Mouse (Mus musculus): ENCODE measurements around the gene Pla2g10. TPM values are rescaled to one million over a fixed set of nuclear protein-coding genes. Genes with fewer than 3 reads are reported as not detected.
A peak's percentile ranks its signal among the peaks of the same experiment; 100 is the strongest.
"Not testable (repeated sequence)": the region's sequence is repeated elsewhere in the genome, so short reads cannot be mapped to it uniquely, and the experiment has no call there.

The Pla2g10 gene
- polyA plus RNA-seq, 1 experiment from 2014 or later: not detected

DNA sequence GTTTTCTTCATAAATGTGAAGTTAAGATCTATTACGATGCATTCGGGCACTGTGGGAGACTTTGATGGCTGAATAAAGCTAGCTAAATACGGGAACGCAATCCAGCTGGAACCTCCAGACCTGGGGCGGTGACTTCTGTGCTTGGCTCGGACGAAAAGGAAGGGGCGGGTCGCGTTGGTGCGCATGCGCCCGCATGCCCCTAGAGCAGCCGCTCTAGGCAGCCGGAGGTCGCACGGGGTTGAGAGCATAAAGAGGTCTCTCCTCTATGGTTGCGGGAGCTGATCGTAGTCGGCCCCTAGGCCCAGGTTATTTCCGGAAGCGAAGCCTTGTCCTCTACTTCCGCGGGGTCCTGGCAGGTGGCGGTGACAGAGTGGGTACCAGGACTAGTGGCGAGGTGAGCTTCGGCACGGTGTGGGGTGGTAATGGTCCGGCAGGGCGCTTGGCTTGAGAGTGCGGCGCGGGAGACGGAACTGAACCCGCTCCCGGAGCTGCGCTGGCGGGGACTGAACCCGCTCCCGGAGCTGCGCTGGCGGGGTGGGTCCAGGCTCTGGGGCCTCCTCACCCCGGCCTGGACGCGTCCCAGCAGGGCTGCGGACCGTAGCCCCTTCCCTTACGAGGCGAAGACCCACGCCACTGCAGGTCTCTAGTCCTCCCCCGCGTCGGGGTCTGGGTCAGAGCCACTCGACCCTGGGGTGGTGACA, 58.9 kb downstream of the Pla2g10 start, which contains the start of the genes Bfar and 3110001I22Rik:
Gene Bfar, plus strand, starts transcription at position 174 of the 701 bp plus-strand sequence.
Gene 3110001I22Rik, plus strand, starts transcription at position 245 of the 701 bp plus-strand sequence.
- WGBS (ENCODE audit: insufficient replicate concordance): under 1% methylated on average over 54 of the region's 54 CpGs
- no peaks in the 10 kb centered on the region for H3K9me3 ChIP-seq (replicated peaks)
- H3K27me3 ChIP-seq: no peaks in the 10 kb centered on the region
- H3K4me2 ChIP-seq: peak within 1 kb of the TSS; percentile 92
- peak within 1 kb of the TSS; percentile 88 for H3K9ac ChIP-seq
- peak within 1 kb of the TSS; percentile 89 for H3K27ac ChIP-seq (replicated peaks)
- ATAC-seq (ENCODE audit: insufficient read depth): peak; percentile 82
- H3K36me3 ChIP-seq (replicated peaks): peaks cover 7% of the 10 kb centered on the region
- H3K4me1 ChIP-seq (replicated peaks): peaks cover 45% of the 10 kb centered on the region
- H3K4me3 ChIP-seq (replicated peaks): peak within 1 kb of the TSS; percentile 94

DNA sequence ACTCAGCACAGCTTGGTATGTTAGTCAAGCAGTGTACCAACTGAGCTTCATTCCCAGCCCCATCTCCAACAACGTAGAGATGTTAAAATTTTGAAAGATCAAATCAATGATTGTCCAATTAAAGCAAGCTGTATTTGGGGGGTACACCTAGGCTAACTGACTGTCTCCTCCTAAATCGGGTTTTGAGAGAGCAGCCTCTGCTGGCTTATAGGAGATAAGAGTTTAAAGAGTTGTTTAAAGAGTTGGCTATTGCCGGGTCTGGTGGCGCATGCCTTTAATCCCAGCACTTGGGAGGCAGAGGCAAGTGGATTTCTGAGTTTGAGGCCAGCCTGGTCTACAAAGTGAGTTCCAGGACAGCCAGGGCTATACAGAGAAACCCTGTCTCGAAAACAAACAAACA, 59.9 kb downstream of the Pla2g10 start:
- Histone ChIP-seq H3K27ac (replicated peaks) (peak overlapping the region; percentile 89; the same call in 1 of the 2 replicates), H3K4me3 (replicated peaks) (peak overlapping the region; percentile 94), H3K4me2 (peak overlapping the region; percentile 92), H3K4me1 (replicated peaks) (peaks cover 47% of the 10 kb centered on the region)
- not testable (repeated sequence) for H3K36me3 ChIP-seq (replicated peaks); H3K9me3 ChIP-seq (replicated peaks); H3K9ac ChIP-seq; H3K27me3 ChIP-seq; ATAC-seq (ENCODE audit: insufficient read depth)
- WGBS (ENCODE audit: insufficient replicate concordance): 36% methylated on average over 5 of the region's 5 CpGs

DNA sequence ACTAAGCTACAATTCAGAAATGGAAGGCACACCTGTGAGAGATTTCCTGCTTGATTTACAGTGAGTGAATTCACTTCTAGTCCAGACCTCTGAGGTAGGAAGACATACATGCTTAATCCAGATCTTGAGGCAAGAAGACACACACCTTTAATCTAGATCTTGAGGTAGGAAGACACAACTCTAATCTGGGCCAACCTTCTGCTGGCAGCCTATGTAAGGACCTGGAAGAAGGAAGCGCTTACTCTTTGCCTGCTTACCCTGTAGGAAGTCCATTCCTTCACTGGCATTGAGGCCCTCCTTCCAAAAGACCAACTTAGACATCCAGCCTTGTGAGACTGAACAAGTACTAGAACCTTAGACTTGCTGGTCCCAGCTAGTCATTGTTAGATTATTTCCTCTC, 61.5 kb downstream of the Pla2g10 start:
- Histone ChIP-seq H3K9ac (no peak overlapping the region), H3K27ac (replicated peaks) (no peak overlapping the region), H3K27me3 (no peaks in the 10 kb centered on the region), H3K36me3 (replicated peaks) (peaks cover 12% of the 10 kb centered on the region; the same call in 1 of the 2 replicates), H3K4me2 (no peak overlapping the region), H3K4me1 (replicated peaks) (peaks cover 47% of the 10 kb centered on the region), H3K9me3 (replicated peaks) (no peaks in the 10 kb centered on the region), H3K4me3 (replicated peaks) (no peak overlapping the region)
- 83% methylated on average over 1 of the region's 1 CpGs for WGBS (ENCODE audit: insufficient replicate concordance)
- ATAC-seq (ENCODE audit: insufficient read depth): no peak

DNA sequence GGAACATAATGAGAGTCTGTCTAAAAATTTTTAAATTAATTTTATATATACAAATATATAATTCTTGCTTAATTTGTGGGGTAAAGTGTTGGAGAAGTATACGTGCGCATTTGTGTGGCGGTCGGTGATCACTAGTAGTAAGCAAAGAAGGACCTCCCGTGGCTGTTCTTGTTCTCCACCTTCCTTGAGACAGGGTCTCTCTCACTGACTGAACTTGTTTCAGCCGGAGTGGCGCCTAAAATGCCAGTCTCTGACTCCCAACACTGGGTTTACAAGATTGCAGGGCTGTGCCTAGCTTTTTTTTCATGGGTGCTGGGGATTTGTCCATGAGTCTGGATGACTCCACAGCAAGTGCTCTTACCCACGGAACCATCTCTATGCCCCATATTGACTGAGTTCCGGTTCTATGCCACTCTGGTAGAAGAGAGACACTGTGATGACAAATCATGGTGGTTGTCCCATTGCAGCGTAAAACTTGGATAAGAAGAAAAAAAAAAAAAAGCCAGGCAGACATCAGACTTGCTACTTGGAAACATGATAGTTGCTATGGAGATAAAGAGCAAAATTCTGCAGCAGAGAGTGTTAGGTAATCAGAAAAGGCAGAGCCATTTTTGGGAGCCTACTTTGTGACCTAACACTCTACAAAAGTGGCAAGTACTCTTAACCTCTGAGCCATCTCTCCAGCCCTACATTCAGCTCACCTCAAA, 62.2 kb downstream of the Pla2g10 start:
- Histone ChIP-seq H3K36me3 (replicated peaks) (peaks cover 13% of the 10 kb centered on the region; the same call in 1 of the 2 replicates), H3K27me3 (no peaks in the 10 kb centered on the region), H3K4me1 (replicated peaks) (peaks cover 47% of the 10 kb centered on the region), H3K9ac (peak overlapping the region; percentile 71), H3K4me3 (replicated peaks) (peak overlapping the region; percentile 76), H3K9me3 (replicated peaks) (no peaks in the 10 kb centered on the region), H3K27ac (replicated peaks) (peak overlapping the region; percentile 75), H3K4me2 (peak overlapping the region; percentile 80)
- WGBS (ENCODE audit: insufficient replicate concordance): 57% methylated on average over 10 of the region's 10 CpGs
- no peak for ATAC-seq (ENCODE audit: insufficient read depth)

DNA sequence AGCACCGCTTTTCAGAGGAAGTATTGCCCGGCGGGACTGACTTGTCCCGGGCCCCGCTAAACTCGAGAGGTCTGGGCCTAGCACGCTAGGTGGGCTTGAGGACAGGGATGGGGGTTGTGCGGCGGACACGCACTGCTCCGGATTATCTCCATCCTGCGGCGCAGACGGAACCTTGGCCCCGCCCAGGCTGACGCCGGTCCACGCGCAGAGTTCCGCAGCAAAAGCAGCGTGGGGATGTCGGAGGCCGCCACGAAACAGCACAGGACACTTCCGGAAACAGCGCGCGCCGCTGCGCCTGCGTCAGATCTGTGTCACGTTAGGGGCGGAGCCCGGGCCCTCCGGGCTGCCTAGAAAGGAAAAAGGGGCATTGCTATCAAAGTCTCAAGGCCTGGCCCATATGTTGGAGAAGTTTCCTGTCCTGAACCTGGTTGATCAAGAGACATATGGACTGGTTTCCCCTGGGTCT, 62.9 kb downstream of the Pla2g10 start, which contains the start of gene Parn:
Gene Parn, minus strand, starts transcription at position 293 of the 466 bp plus-strand sequence.
- H3K27me3 ChIP-seq: no peaks in the 10 kb centered on the region
- peak within 1 kb of the TSS; percentile 75 for H3K27ac ChIP-seq (replicated peaks)
- H3K4me2 ChIP-seq: peak within 1 kb of the TSS; percentile 80
- peak within 1 kb of the TSS; percentile 71 for H3K9ac ChIP-seq
- under 1% methylated on average over 35 of the region's 35 CpGs for WGBS (ENCODE audit: insufficient replicate concordance)
- H3K4me3 ChIP-seq (replicated peaks): peak within 1 kb of the TSS; percentile 76
- H3K9me3 ChIP-seq (replicated peaks): no peaks in the 10 kb centered on the region
- H3K4me1 ChIP-seq (replicated peaks): peaks cover 41% of the 10 kb centered on the region
- peak; percentile 71 for ATAC-seq (ENCODE audit: insufficient read depth)
- peaks cover 19% of the 10 kb centered on the region for H3K36me3 ChIP-seq (replicated peaks)

Other genes with a start within 250 kb of the Pla2g10 start
- 13.9 and 15.5 TPM in 2 replicates for gene Parn, start 62.8 kb downstream of the Pla2g10 start, polyA plus RNA-seq (2015; fragmentation: Nextera tagmentation; extraction: Ambion mirVana)
- gene Bfar, start 59.1 kb downstream of the Pla2g10 start, polyA plus RNA-seq (2015; fragmentation: Nextera tagmentation; extraction: Ambion mirVana): 13.4 and 13.6 TPM in 2 replicates
- 2.2 TPM in 2 replicates for gene 3110001I22Rik, start 59.1 kb downstream of the Pla2g10 start, polyA plus RNA-seq (2015; fragmentation: Nextera tagmentation; extraction: Ambion mirVana)
- 19.2 and 21.0 TPM in 2 replicates for gene Rrn3, start 49.7 kb upstream of the Pla2g10 start, polyA plus RNA-seq (2015; fragmentation: Nextera tagmentation; extraction: Ambion mirVana)
- 38.0 and 38.7 TPM in 2 replicates for gene Ntan1, start 87.9 kb upstream of the Pla2g10 start, polyA plus RNA-seq (2015; fragmentation: Nextera tagmentation; extraction: Ambion mirVana)
- gene Pdxdc1, start 172.1 kb upstream of the Pla2g10 start, polyA plus RNA-seq (2015; fragmentation: Nextera tagmentation; extraction: Ambion mirVana): 23.8 and 26.2 TPM in 2 replicates
- 1.5 and 1.9 TPM in 2 replicates for gene Mpv17l, start 172.2 kb upstream of the Pla2g10 start, polyA plus RNA-seq (2015; fragmentation: Nextera tagmentation; extraction: Ambion mirVana)

All from liver, embryonic 15.5 days (tissue).